Mouse (Mus musculus) liver, embryonic 11.5 days (tissue): ENCODE results near the gene Tbl2. TPM values are rescaled to one million over a fixed set of nuclear protein-coding genes. Genes with fewer than 3 reads are reported as not detected.

Experiments
- ATAC-seq: fragments of 200-750 bp; cut with Nextera tagmentation; replicated peaks from 2 replicates; pipeline ENCODE4 v1.8.0; 2017; ENCODE audit warnings: moderate number of reproducible peaks, mild to moderate bottlenecking, moderate TSS enrichment, moderate library complexity; ENCODE audit not compliant: low FRiP score
- DNase-seq: peaks from one replicate; pipeline ENCODE4 v3.0.0-alpha.2; 2017; ENCODE audit warnings: low spot score
- H3K27ac ChIP-seq: fragments of 300-500 bp; sonication (generic); 2 replicates; pipeline ENCODE4 v1.5.1; 2014; ENCODE audit warnings: mild to moderate bottlenecking, low read depth, low read length, control low read depth
- H3K27me3 ChIP-seq: fragments of 300-500 bp; sonication (generic); replicated peaks from 2 replicates; pipeline ENCODE4 v1.6.1; 2014; ENCODE audit warnings: low read length, mixed read lengths; ENCODE audit not compliant: control insufficient read depth, insufficient read depth
- H3K36me3 ChIP-seq: fragments of 300-500 bp; sonication (generic); 2 replicates; pipeline ENCODE4 v1.6.1; 2014; ENCODE audit warnings: mild to moderate bottlenecking, low read length, moderate library complexity, mixed read lengths; ENCODE audit not compliant: control insufficient read depth, insufficient read depth
- H3K4me1 ChIP-seq: fragments of 300-500 bp; sonication (generic); replicated peaks from 2 replicates; pipeline ENCODE4 v1.6.1; 2014; ENCODE audit warnings: low read length, mixed read lengths; ENCODE audit not compliant: control insufficient read depth, insufficient read depth
- H3K4me2 ChIP-seq: fragments of 300-500 bp; sonication (generic); 2 replicates; pipeline ENCODE4 v1.6.1; 2014; ENCODE audit warnings: mild to moderate bottlenecking, control low read depth, moderate library complexity
- H3K4me3 ChIP-seq: fragments of 300-500 bp; sonication (generic); 2 replicates; pipeline ENCODE4 v1.5.1; 2014; ENCODE audit warnings: low read depth, low read length, control low read depth
- H3K9ac ChIP-seq: fragments of 300-500 bp; sonication (generic); 2 replicates; pipeline ENCODE4 v1.6.1; 2014; ENCODE audit warnings: low read depth, low read length, control low read depth
- H3K9me3 ChIP-seq: fragments of 300-500 bp; sonication (generic); 2 replicates; pipeline ENCODE4 v1.6.1; 2016; ENCODE audit warnings: low read length, inconsistent platforms, mixed read lengths; ENCODE audit not compliant: control insufficient read depth
- WGBS: fragments of 180-500 bp; shearing (Covaris S2); extraction: QIAGEN DNeasy Blood & Tissue Kit; methylation state at CpG from one replicate; pipeline ENCODE4 v1.1.7; 2014; 5-methylcytosine and 5-hydroxymethylcytosine counted together
- polyA plus RNA-seq: library from polyadenylated mRNA; unstranded; fragments of >200 nt; fragmentation: Nextera tagmentation; extraction: Ambion mirVana; gene quantifications from 2 replicates; pipeline ENCODE4 v1.2.1, GENCODE M21; 2014

Gene Tbl2
- polyA plus RNA-seq, 1 experiment from 2014 or later = 24.6 TPM

GRCm38 (mm10) chr5:135186231-135186620, 36.8 kb downstream of the Tbl2 start:
- ATAC-seq = no peak
- 21% methylated on average over 10 of the region's 10 CpGs for WGBS
- peak overlapping the region; percentile 99 for H3K9ac ChIP-seq

GRCm38 (mm10) chr5:135186621-135187348, 37.3 kb downstream of the Tbl2 start, which contains the start of gene Baz1b:
Baz1b (plus strand) TSS chr5:135187264.
- H3K4me3 ChIP-seq = peak within 1 kb of the TSS; percentile 99
- H3K9me3 ChIP-seq = no peaks in the 10 kb centered on the region
- H3K36me3 ChIP-seq = peaks cover 8% of the 10 kb centered on the region; the same call in 1 of the 2 replicates
- peaks cover 21% of the 10 kb centered on the region for H3K4me1 ChIP-seq
- peak within 1 kb of the TSS; percentile 99 for H3K9ac ChIP-seq
- WGBS = under 1% methylated on average over 55 of the region's 57 CpGs
- H3K27me3 ChIP-seq = no peaks in the 10 kb centered on the region
- ATAC-seq (peak; percentile 95), DNase-seq (peak; percentile 97)
- H3K27ac ChIP-seq = peak within 1 kb of the TSS; percentile 98
- peak within 1 kb of the TSS; percentile 82 for H3K4me2 ChIP-seq

More at GRCm38 (mm10) chr5:135186231-135186620, 36.8 kb downstream of the Tbl2 start:
- no peaks in the 10 kb centered on the region for H3K27me3 ChIP-seq
- H3K4me3 ChIP-seq = peak overlapping the region; percentile 99
- no peak for DNase-seq
- H3K4me2 ChIP-seq = peak overlapping the region; percentile 82
- H3K27ac ChIP-seq = peak overlapping the region; percentile 98
- peaks cover 11% of the 10 kb centered on the region for H3K36me3 ChIP-seq
- H3K4me1 ChIP-seq = peaks cover 21% of the 10 kb centered on the region
- no peaks in the 10 kb centered on the region for H3K9me3 ChIP-seq

- peak; percentile 67 for ATAC-seq
- Histone ChIP-seq H3K4me2 (peak overlapping the region; percentile 82), H3K9ac (peak overlapping the region; percentile 99), H3K27me3 (no peaks in the 10 kb centered on the region), H3K27ac (peak overlapping the region; percentile 98), H3K36me3 (peaks cover 2% of the 10 kb centered on the region; the same call in 1 of the 2 replicates), H3K4me3 (peak overlapping the region; percentile 99), H3K9me3 (no peaks in the 10 kb centered on the region), H3K4me1 (peaks cover 21% of the 10 kb centered on the region)
- peak; percentile 88 for DNase-seq
- under 1% methylated on average over 101 of the region's 102 CpGs for WGBS
Measured at GRCm38 (mm10) chr5:135187349-135188213, 38.1 kb downstream of the Tbl2 start.

- peak overlapping the region; percentile 98; the same call in 1 of the 2 replicates for H3K27ac ChIP-seq
- DNase-seq = no peak
- H3K4me2 ChIP-seq = peak overlapping the region; percentile 82
- peaks cover 21% of the 10 kb centered on the region for H3K4me1 ChIP-seq
- 2% methylated on average over 8 of the region's 8 CpGs for WGBS
- no peaks in the 10 kb centered on the region for H3K27me3 ChIP-seq
- H3K4me3 ChIP-seq = peak overlapping the region; percentile 99
- peak overlapping the region; percentile 99 for H3K9ac ChIP-seq
- ATAC-seq = no peak
- peaks cover 5% of the 10 kb centered on the region for H3K36me3 ChIP-seq
- H3K9me3 ChIP-seq = no peaks in the 10 kb centered on the region
Measured at GRCm38 (mm10) chr5:135188214-135188554, 38.7 kb downstream of the Tbl2 start.

GRCm38 (mm10) chr5:135189281-135190022, 40.0 kb downstream of the Tbl2 start:
- Histone ChIP-seq H3K4me3 (peak overlapping the region; percentile 99), H3K27ac (no peak overlapping the region), H3K27me3 (no peaks in the 10 kb centered on the region), H3K9ac (peak overlapping the region; percentile 99), H3K36me3 (peaks cover 16% of the 10 kb centered on the region), H3K4me1 (peaks cover 25% of the 10 kb centered on the region), H3K9me3 (no peaks in the 10 kb centered on the region), H3K4me2 (peak overlapping the region; percentile 82)
- WGBS = 65% methylated on average over 2 of the region's 2 CpGs
- ATAC-seq (no peak), DNase-seq (no peak)

GRCm38 (mm10) chr5:135191620-135192019, 42.2 kb downstream of the Tbl2 start:
- DNase-seq = peak; percentile 41
- Histone ChIP-seq H3K36me3 (peaks cover 24% of the 10 kb centered on the region), H3K4me1 (peaks cover 18% of the 10 kb centered on the region), H3K9ac (no peak overlapping the region), H3K9me3 (no peaks in the 10 kb centered on the region), H3K4me2 (no peak overlapping the region), H3K27me3 (no peaks in the 10 kb centered on the region), H3K27ac (no peak overlapping the region), H3K4me3 (no peak overlapping the region)
- WGBS = 50% methylated on average over 2 of the region's 2 CpGs
- ATAC-seq = no peak

GRCm38 (mm10) chr5:135192431-135192830, 43.0 kb downstream of the Tbl2 start:
- Histone ChIP-seq H3K4me1 (peaks cover 18% of the 10 kb centered on the region), H3K9ac (no peak overlapping the region)

GRCm38 (mm10) chr5:135196367-135196766, 46.9 kb downstream of the Tbl2 start:
- no peak for DNase-seq
- no peak overlapping the region for H3K9ac ChIP-seq
- H3K4me2 ChIP-seq = no peak overlapping the region
- no peaks in the 10 kb centered on the region for H3K9me3 ChIP-seq
- no peak overlapping the region for H3K27ac ChIP-seq
- 65% methylated on average over 6 of the region's 6 CpGs for WGBS
- ATAC-seq = no peak
- no peaks in the 10 kb centered on the region for H3K27me3 ChIP-seq
- H3K4me3 ChIP-seq = no peak overlapping the region
- H3K4me1 ChIP-seq = peaks cover 5% of the 10 kb centered on the region; the same call in 1 of the 2 replicates
- H3K36me3 ChIP-seq = peaks cover 41% of the 10 kb centered on the region

More at GRCm38 (mm10) chr5:135192431-135192830, 43.0 kb downstream of the Tbl2 start:
- Histone ChIP-seq H3K9me3 (no peaks in the 10 kb centered on the region), H3K36me3 (peaks cover 26% of the 10 kb centered on the region), H3K27me3 (no peaks in the 10 kb centered on the region), H3K4me3 (no peak overlapping the region), H3K4me2 (no peak overlapping the region), H3K27ac (no peak overlapping the region)
- DNase-seq (no peak), ATAC-seq (no peak)
- WGBS = 97% methylated on average over 1 of the region's 1 CpGs
